Mouse (Mus musculus): ENCODE measurements at regions not wholly inside any gene's neighbourhood (a gene's known extent, or its start where the extent isn't known, plus 50 kb on each side); places are given as distances from the start of the nearest gene placed in this dataset.
A peak's percentile ranks its signal among the peaks of the same experiment; 100 is the strongest.

- no peak for DNase-seq (ENCODE audit: extremely low read depth, low read depth, low spot score)
Observed at GRCm38 (mm10) chr16:8117543-8118167, 307.3 kb downstream of the Tmem114 start.

- DNase-seq (ENCODE audit: extremely low read depth, low read depth, low spot score), result no peak
Observed at GRCm38 (mm10) chr16:8111329-8112116, 313.4 kb downstream of the Tmem114 start.

GRCm38 (mm10) chr16:8108141-8109122, 316.5 kb downstream of the Tmem114 start:
- DNase-seq (ENCODE audit: extremely low read depth, low read depth, low spot score), result no peak

- DNase-seq (ENCODE audit: extremely low read depth, low read depth, low spot score), result no peak
Observed at GRCm38 (mm10) chr16:8079024-8079423, 345.9 kb downstream of the Tmem114 start.

- no peak for DNase-seq (ENCODE audit: extremely low read depth, low read depth, low spot score)
Observed at GRCm38 (mm10) chr16:8078461-8078860, 346.5 kb downstream of the Tmem114 start.

GRCm38 (mm10) chr16:8074729-8075128, 350.2 kb downstream of the Tmem114 start:
- DNase-seq (ENCODE audit: extremely low read depth, low read depth, low spot score), result no peak

GRCm38 (mm10) chr16:8053936-8054335, 371.0 kb downstream of the Tmem114 start:
- DNase-seq (ENCODE audit: extremely low read depth, low read depth, low spot score), result no peak

GRCm38 (mm10) chr16:8008966-8009365, 416.0 kb downstream of the Tmem114 start:
- peak; percentile 95 for DNase-seq (ENCODE audit: extremely low read depth, low read depth, low spot score)

- peak; percentile 75 for DNase-seq (ENCODE audit: extremely low read depth, low read depth, low spot score)
Observed at GRCm38 (mm10) chr16:8006631-8007030, 418.3 kb downstream of the Tmem114 start.

- DNase-seq (ENCODE audit: extremely low read depth, low read depth, low spot score), result no peak
Observed at GRCm38 (mm10) chr16:8002339-8003089, 422.4 kb downstream of the Tmem114 start.

GRCm38 (mm10) chr16:7982816-7983215, 442.1 kb downstream of the Tmem114 start:
- DNase-seq (ENCODE audit: extremely low read depth, low read depth, low spot score), result no peak

- peak; percentile 8 for DNase-seq (ENCODE audit: extremely low read depth, low read depth, low spot score)
Observed at GRCm38 (mm10) chr16:7978466-7978865, 446.5 kb downstream of the Tmem114 start.

GRCm38 (mm10) chr16:7951616-7952015, 473.3 kb downstream of the Tmem114 start:
- no peak for DNase-seq (ENCODE audit: extremely low read depth, low read depth, low spot score)

- no peak for DNase-seq (ENCODE audit: extremely low read depth, low read depth, low spot score)
Observed at GRCm38 (mm10) chr16:7942333-7942732, 482.6 kb downstream of the Tmem114 start.

- no peak for DNase-seq (ENCODE audit: extremely low read depth, low read depth, low spot score)
Observed at GRCm38 (mm10) chr16:7937167-7937566, 487.8 kb downstream of the Tmem114 start.

- no peak for DNase-seq (ENCODE audit: extremely low read depth, low read depth, low spot score)
Observed at GRCm38 (mm10) chr16:7932322-7932721, 492.6 kb downstream of the Tmem114 start.

GRCm38 (mm10) chr16:7931676-7932075, 493.3 kb downstream of the Tmem114 start:
- no peak for DNase-seq (ENCODE audit: extremely low read depth, low read depth, low spot score)

GRCm38 (mm10) chr16:7929112-7929511, 495.8 kb downstream of the Tmem114 start:
- no peak for DNase-seq (ENCODE audit: extremely low read depth, low read depth, low spot score)

GRCm38 (mm10) chr16:7928391-7928935, 496.5 kb downstream of the Tmem114 start:
- no peak for DNase-seq (ENCODE audit: extremely low read depth, low read depth, low spot score)

GRCm38 (mm10) chr16:7927756-7928155, 497.2 kb downstream of the Tmem114 start:
- DNase-seq (ENCODE audit: extremely low read depth, low read depth, low spot score), result no peak
